Mouse (Mus musculus) spleen, adult 2 months (tissue): ENCODE data around the gene Bbx. TPM values are rescaled to one million over a fixed set of nuclear protein-coding genes. Genes with fewer than 3 reads are reported as not detected.

Experiments
- DNase-seq, 2 experiments: peaks; one replicate each; pipeline versions ENCODE4 v3.0.0 to v3.0.0-alpha.2; 2012 to 2021; ENCODE audit warnings: low spot score in 2 of 2, low read depth in 1 of 2
- H3K27ac ChIP-seq: fragments of 200-500 bp; 2 replicates; pipeline ENCODE4 v1.5.1; 2012; ENCODE audit warnings: low read length, inconsistent platforms; ENCODE audit not compliant: insufficient read depth
- H3K27me3 ChIP-seq: fragments of 200-500 bp; 2 replicates; pipeline ENCODE4 v1.6.1; 2012; ENCODE audit warnings: mild to moderate bottlenecking, moderate library complexity, low read length, inconsistent platforms; ENCODE audit not compliant: control insufficient read depth, insufficient read depth
- H3K36me3 ChIP-seq: fragments of 200-500 bp; 2 replicates; pipeline ENCODE4 v1.6.1; 2012; ENCODE audit warnings: mild to moderate bottlenecking, low read length, inconsistent platforms; ENCODE audit not compliant: control insufficient read depth, insufficient read depth
- H3K4me1 ChIP-seq: fragments of 200-500 bp; 2 replicates; pipeline ENCODE4 v1.6.1; 2011; ENCODE audit warnings: inconsistent platforms; ENCODE audit not compliant: control insufficient read depth, insufficient read depth, insufficient read length
- H3K4me3 ChIP-seq: fragments of 200-500 bp; 2 replicates; pipeline ENCODE4 v1.5.1; 2011; ENCODE audit warnings: mild to moderate bottlenecking, inconsistent platforms; ENCODE audit not compliant: insufficient read depth, insufficient read length; ENCODE audit errors: extremely low read depth
- CTCF ChIP-seq: fragments of 200-500 bp; IDR thresholded peaks from 2 replicates; pipeline ENCODE4 v1.5.1; 2011; ENCODE audit warnings: mild to moderate bottlenecking, inconsistent platforms; ENCODE audit not compliant: insufficient read depth, insufficient read length, insufficient replicate concordance; ENCODE audit errors: extremely low read depth
- POLR2A ChIP-seq: fragments of 200-500 bp; IDR thresholded peaks from 2 replicates; pipeline ENCODE4 v1.6.1; 2011; ENCODE audit warnings: low read depth, low read length, inconsistent platforms
- WGBS: fragments of 180-500 bp; shearing (Covaris S2); methylation state at CpG from one replicate; pipeline ENCODE4 v1.1.7; 2018; 5-methylcytosine and 5-hydroxymethylcytosine counted together
- polyA plus RNA-seq: library from polyadenylated mRNA; depleted of rRNA; stranded (reverse); fragments of >200 nt; gene quantifications from 2 replicates; pipeline ENCODE4 v1.2.3, GENCODE M21; 2012

The Bbx gene
- polyA plus RNA-seq, 1 experiment = 3.8 TPM

GRCm38 (mm10) chr16:50324292-50324691 lies 107.9 kb downstream of the Bbx start:
- Histone ChIP-seq H3K36me3 (no peaks in the 10 kb centered on the region; the same call in 1 of the 2 replicates), H3K4me3 (no peak overlapping the region), H3K27ac (no peak overlapping the region), H3K4me1 (no peaks in the 10 kb centered on the region; the same call in 1 of the 2 replicates), H3K27me3 (no peaks in the 10 kb centered on the region)
- 93% methylated on average over 6 of the region's 6 CpGs for WGBS
- DNase-seq = no peak
- TF ChIP-seq POLR2A = no peak
- no peak for TF ChIP-seq CTCF

DNA sequence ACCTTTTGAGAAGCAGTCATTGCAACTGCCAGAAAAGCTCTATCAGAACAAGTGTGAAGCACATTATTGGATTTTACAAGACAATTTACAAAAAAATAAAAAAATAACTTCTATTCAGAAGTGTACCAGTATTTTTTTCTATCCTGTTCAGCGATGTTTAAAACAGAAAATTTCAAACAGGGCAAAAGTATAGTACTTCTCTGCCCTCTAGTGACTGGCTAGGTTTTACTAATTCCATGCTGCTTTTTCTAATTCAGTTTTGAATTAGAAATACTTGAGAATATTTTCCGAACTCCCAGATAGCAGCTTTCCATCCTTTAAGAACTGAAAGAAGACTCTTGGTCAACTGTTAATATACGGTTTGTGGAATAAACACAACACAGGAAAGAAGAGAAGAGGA lies 110.8 kb downstream of the Bbx start:
- H3K36me3 ChIP-seq = no peaks in the 10 kb centered on the region
- TF ChIP-seq POLR2A = no peak
- TF ChIP-seq CTCF = no peak
- no peak overlapping the region for H3K27ac ChIP-seq
- H3K27me3 ChIP-seq = no peaks in the 10 kb centered on the region
- no peak for DNase-seq
- no peak overlapping the region for H3K4me3 ChIP-seq
- no peaks in the 10 kb centered on the region for H3K4me1 ChIP-seq
- 81% methylated on average over 3 of the region's 3 CpGs for WGBS

- 45% methylated on average over 3 of the region's 3 CpGs for whole genome bisulfite sequencing
- no peaks in the 10 kb centered on the region for H3K4me1 ChIP-seq
Observed at GRCm38 (mm10) chr16:50318255-50318654, 113.9 kb downstream of the Bbx start.

GRCm38 (mm10) chr16:50315349-50315969 lies 116.7 kb downstream of the Bbx start:
- Histone ChIP-seq H3K4me1 (no peaks in the 10 kb centered on the region), H3K36me3 (no peaks in the 10 kb centered on the region; the same call in 1 of the 2 replicates), H3K27me3 (no peaks in the 10 kb centered on the region), H3K27ac (no peak overlapping the region), H3K4me3 (no peak overlapping the region)
- TF ChIP-seq POLR2A = no peak
- TF ChIP-seq CTCF = no peak
- no peak for DNase-seq
- WGBS = 66% methylated on average over 1 of the region's 1 CpGs

More at GRCm38 (mm10) chr16:50318255-50318654, 113.9 kb downstream of the Bbx start:
- no peak overlapping the region for H3K4me3 ChIP-seq
- no peaks in the 10 kb centered on the region; the same call in 1 of the 2 replicates for H3K36me3 ChIP-seq
- no peak overlapping the region for H3K27ac ChIP-seq
- TF ChIP-seq POLR2A = no peak
- no peak for TF ChIP-seq CTCF
- DNase-seq = no peak
- no peaks in the 10 kb centered on the region for H3K27me3 ChIP-seq

GRCm38 (mm10) chr16:50311588-50311987 lies 120.6 kb downstream of the Bbx start:
- 90% methylated on average over 4 of the region's 4 CpGs for WGBS
- DNase-seq = no peak
- Histone ChIP-seq H3K4me3 (no peak overlapping the region), H3K4me1 (no peaks in the 10 kb centered on the region), H3K27ac (no peak overlapping the region), H3K27me3 (no peaks in the 10 kb centered on the region), H3K36me3 (no peaks in the 10 kb centered on the region; the same call in 1 of the 2 replicates)
- TF ChIP-seq CTCF (no peak), POLR2A (no peak)

DNA sequence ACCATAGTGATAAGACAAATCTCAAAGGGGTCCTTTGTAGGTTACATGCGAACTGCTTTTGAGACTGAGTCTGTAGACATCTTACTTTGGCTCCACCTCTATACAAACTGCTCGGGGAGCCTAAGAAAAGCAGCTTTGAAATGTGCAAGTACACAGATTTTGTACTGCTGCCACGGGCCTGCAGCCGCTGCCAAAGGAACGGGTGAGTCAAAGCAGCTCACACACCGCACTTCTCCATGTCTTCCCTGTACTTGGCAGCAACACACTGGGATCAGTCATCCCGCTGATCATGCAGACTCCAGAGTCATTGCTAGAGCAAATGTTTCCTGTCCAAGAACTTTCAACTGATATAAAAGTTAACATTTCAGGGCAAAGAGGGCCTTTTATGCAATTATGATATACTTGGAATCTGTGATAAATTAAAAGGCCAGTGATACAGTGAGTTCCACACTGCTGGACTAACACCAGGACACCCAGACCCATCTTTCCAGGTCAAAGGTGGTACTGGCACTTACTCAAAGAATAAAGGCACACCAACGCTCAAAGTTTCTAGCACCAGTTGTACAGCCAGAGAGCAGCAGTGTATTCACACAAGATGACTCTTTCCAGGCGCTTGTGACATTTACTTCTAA lies 122.7 kb downstream of the Bbx start:
- no peak overlapping the region for H3K27ac ChIP-seq
- H3K4me3 ChIP-seq = no peak overlapping the region
- TF ChIP-seq POLR2A (no peak), CTCF (no peak)
- no peak for DNase-seq
- WGBS = 89% methylated on average over 9 of the region's 9 CpGs
- no peaks in the 10 kb centered on the region for H3K27me3 ChIP-seq
- H3K4me1 ChIP-seq = no peaks in the 10 kb centered on the region
- H3K36me3 ChIP-seq = no peaks in the 10 kb centered on the region; the same call in 1 of the 2 replicates

DNA sequence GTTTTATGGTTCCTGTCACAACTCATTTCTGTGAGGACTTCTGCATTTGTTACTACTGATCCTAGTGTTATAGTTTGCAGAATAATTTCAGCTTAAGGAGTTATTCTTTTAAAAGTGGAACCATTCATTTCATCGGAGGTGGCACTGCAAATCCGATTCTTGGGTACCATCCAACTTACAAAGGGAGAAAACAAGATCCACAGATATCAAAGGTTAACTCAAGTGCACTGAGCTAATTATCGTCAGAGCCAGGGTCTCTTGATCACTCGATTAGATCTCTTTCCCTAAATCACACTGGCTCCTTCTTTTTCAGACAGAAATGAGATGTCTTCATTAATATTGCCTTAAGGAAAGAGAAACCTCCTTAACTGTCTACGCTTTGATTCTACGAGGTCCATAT lies 123.9 kb downstream of the Bbx start:
- H3K27ac ChIP-seq = no peak overlapping the region
- no peak for DNase-seq
- H3K4me1 ChIP-seq = no peaks in the 10 kb centered on the region
- no peaks in the 10 kb centered on the region for H3K27me3 ChIP-seq
- H3K36me3 ChIP-seq = no peaks in the 10 kb centered on the region
- no peak for TF ChIP-seq CTCF
- no peak for TF ChIP-seq POLR2A
- H3K4me3 ChIP-seq = no peak overlapping the region
- WGBS = 89% methylated on average over 6 of the region's 6 CpGs
